In the genomic region with DNA sequence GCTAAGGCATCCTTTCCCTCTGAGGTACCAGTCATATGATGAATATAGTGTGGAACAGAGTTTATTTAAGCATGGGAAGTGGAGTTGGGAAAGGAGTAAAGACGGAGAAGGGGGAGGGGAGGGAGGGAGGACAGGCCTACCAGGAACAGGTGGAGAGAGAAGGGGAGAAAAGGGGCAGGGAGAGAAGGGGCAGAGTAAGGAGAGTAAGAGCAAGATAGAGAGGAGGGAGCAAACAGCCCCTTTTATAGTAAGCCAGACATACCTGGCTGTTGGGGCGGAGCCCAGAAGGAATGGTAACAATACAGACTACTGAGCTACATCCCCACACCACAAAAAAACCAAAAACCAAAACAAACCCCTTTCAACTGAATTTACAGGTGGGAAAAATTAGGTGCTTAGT, we compare ENCODE assay signal across 9 mouse cellular contexts. TPM values are rescaled to one million over a fixed set of nuclear protein-coding genes. Genes with fewer than 3 reads are reported as not detected.
DNase-seq lines count a peak whose midpoint lies in the region; ATAC-seq and TF ChIP-seq lines count a peak whose summit lies in the region.
"Had no signal": no experiment of that assay in that cellular context is flagged by ENCODE, and none has a peak within 500 bp of the region (broad histone marks: within the 10 kb centered on the region; RNA-seq: fewer than 3 reads in every experiment).

No protein-coding gene starts in this region.

- DNase-seq in heart, adult 9 months (ENCODE audit: low spot score in 2 of 2) = no peak
- DNase-seq in G1E (ENCODE audit: low spot score) = no peak
- peak; percentile 23 for DNase-seq in hindbrain, embryonic 11.5 days (ENCODE audit: low spot score)
- DNase-seq in urinary bladder, adult 2 months (ENCODE audit: low spot score) = no peak
- DNase-seq in urinary bladder, postnatal 14 days (ENCODE audit: low spot score) = no peak
- DNase-seq in cerebellum, postnatal 10 days = no peak

- no peaks in the 10 kb centered on the region for H3K27me3 ChIP-seq in heart, embryonic 12.5 days (replicated peaks)
- H3K27me3 ChIP-seq in G1E (ENCODE audit: insufficient read depth, low read length) = no peaks in the 10 kb centered on the region
- H3K27me3 ChIP-seq in hindbrain, embryonic 11.5 days (ENCODE audit: control insufficient read depth, insufficient read depth, low read length) = no peaks in the 10 kb centered on the region
- H3K27me3 ChIP-seq in midbrain, embryonic 12.5 days = no peaks in the 10 kb centered on the region

- 0 out of 2 replicates have a peak overlapping the region, but pooled peaks have one; percentile 17 for H3K9ac ChIP-seq in heart, embryonic 12.5 days
- H3K9ac ChIP-seq in hindbrain, embryonic 11.5 days (ENCODE audit: low read depth, low read length) = no peak overlapping the region; the same call in 1 of the 2 replicates
- peak overlapping the region; percentile 47; the same call in 1 of the 2 replicates for H3K9ac ChIP-seq in midbrain, embryonic 12.5 days (replicated peaks)

- WGBS in heart, embryonic 12.5 days = 32% methylated on average over 2 of the region's 2 CpGs
- WGBS in hindbrain, embryonic 11.5 days = 15% methylated on average over 2 of the region's 2 CpGs
- WGBS in midbrain, embryonic 12.5 days = 13% methylated on average over 2 of the region's 2 CpGs

- peaks cover 33% of the 10 kb centered on the region for H3K4me1 ChIP-seq in heart, embryonic 12.5 days (replicated peaks)
- peaks cover 48% of the 10 kb centered on the region for H3K4me1 ChIP-seq in G1E (ENCODE audit: insufficient read depth, low read depth, low read length)
- peaks cover 8% of the 10 kb centered on the region for H3K4me1 ChIP-seq in hindbrain, embryonic 11.5 days (replicated peaks; ENCODE audit: control insufficient read depth, insufficient read depth, low read length)
- H3K4me1 ChIP-seq in midbrain, embryonic 12.5 days = peaks cover 38% of the 10 kb centered on the region

- H3K9me3 ChIP-seq in heart, embryonic 12.5 days (replicated peaks) = no peaks in the 10 kb centered on the region
- H3K9me3 ChIP-seq in G1E (replicated peaks) = no peaks in the 10 kb centered on the region
- no peaks in the 10 kb centered on the region for H3K9me3 ChIP-seq in hindbrain, embryonic 11.5 days (ENCODE audit: control insufficient read depth, low read length)
- H3K9me3 ChIP-seq in midbrain, embryonic 12.5 days = no peaks in the 10 kb centered on the region

- H3K4me2 ChIP-seq in heart, embryonic 12.5 days = peak overlapping the region; percentile 51
- peak overlapping the region; percentile 53; the same call in 1 of the 2 replicates for H3K4me2 ChIP-seq in hindbrain, embryonic 11.5 days (replicated peaks; ENCODE audit: low read depth, low read length)
- peak overlapping the region; percentile 54 for H3K4me2 ChIP-seq in midbrain, embryonic 12.5 days (replicated peaks)

- H3K36me3 ChIP-seq in heart, embryonic 12.5 days = peaks cover 19% of the 10 kb centered on the region
- peaks cover 53% of the 10 kb centered on the region for H3K36me3 ChIP-seq in G1E (replicated peaks)
- 0 out of 2 replicates have a peak, but pooled peaks cover 4% of the 10 kb centered on the region for H3K36me3 ChIP-seq in hindbrain, embryonic 11.5 days (ENCODE audit: control insufficient read depth, insufficient read depth, low read length)
- peaks cover 24% of the 10 kb centered on the region for H3K36me3 ChIP-seq in midbrain, embryonic 12.5 days

- no peak for ATAC-seq in heart, embryonic 12.5 days (ENCODE audit: insufficient number of reproducible peaks, low FRiP score)
- no peak for ATAC-seq in G1E (ENCODE audit: extremely low read depth, insufficient number of reproducible peaks, low FRiP score, poor library complexity, severe bottlenecking)
- ATAC-seq in hindbrain, embryonic 11.5 days (ENCODE audit: low FRiP score) = no peak
- ATAC-seq in midbrain, embryonic 12.5 days (ENCODE audit: low FRiP score, low read depth) = 0 out of 2 replicates have a peak, but pooled peaks have one; percentile 13

- no peak overlapping the region for H3K4me3 ChIP-seq in heart, embryonic 12.5 days
- H3K4me3 ChIP-seq in G1E (ENCODE audit: low read depth, low read length) = peak overlapping the region; percentile 54; the same call in 1 of the 2 replicates
- H3K4me3 ChIP-seq in hindbrain, embryonic 11.5 days (ENCODE audit: low read depth, low read length) = no peak overlapping the region; the same call in 1 of the 2 replicates
- H3K4me3 ChIP-seq in midbrain, embryonic 12.5 days = peak overlapping the region; percentile 42; the same call in 1 of the 2 replicates

- H3K27ac ChIP-seq in heart, embryonic 12.5 days (ENCODE audit: poor library complexity, severe bottlenecking) = peak overlapping the region; percentile 95
- peak overlapping the region; percentile 93 for H3K27ac ChIP-seq in hindbrain, embryonic 11.5 days (ENCODE audit: low read depth, low read length)
- H3K27ac ChIP-seq in midbrain, embryonic 12.5 days (replicated peaks) = peak overlapping the region; percentile 95

- no peak for TF ChIP-seq CTCF in G1E (IDR thresholded peaks at IDR 0.05; ENCODE audit: low read depth, low read length)

RNA-seq across cellular contexts. Expression of a gene that starts 23.6 kb away (rescaled TPM):
- 150 and 164 TPM in 2 replicates for polyA plus RNA-seq in heart, embryonic 12.5 days (2016; fragmentation: Nextera tagmentation; extraction: Ambion mirVana)
- total RNA-seq in G1E (2014; fragmentation: Nextera tagmentation) = 261 and 300 TPM in 2 replicates
- 215 and 278 TPM in 2 replicates for total RNA-seq in G1E (2017)
- 7.0 and 9.5 TPM in 2 replicates for polyA plus RNA-seq in G1E (2012)
- polyA plus RNA-seq in hindbrain, embryonic 11.5 days (2014; fragmentation: Nextera tagmentation; extraction: Ambion mirVana) = 185 and 204 TPM in 2 replicates
- polyA plus RNA-seq in midbrain, embryonic 12.5 days (2016; fragmentation: Nextera tagmentation; extraction: Ambion mirVana) = 203 and 216 TPM in 2 replicates
- 23.9 and 24.4 TPM in 2 replicates for polyA plus RNA-seq in urinary bladder, adult 2 months (2012; rRNA removed)

RNA-seq across cellular contexts. Expression of a gene that starts 24.2 kb away (rescaled TPM):
- 554 and 557 TPM in 2 replicates for polyA plus RNA-seq in heart, embryonic 12.5 days (2016; fragmentation: Nextera tagmentation; extraction: Ambion mirVana)
- 379 and 391 TPM in 2 replicates for total RNA-seq in G1E (2014; fragmentation: Nextera tagmentation)
- total RNA-seq in G1E (2017) = 797 and 984 TPM in 2 replicates
- 143 and 212 TPM in 2 replicates for polyA plus RNA-seq in G1E (2012)
- 1,309 and 1,311 TPM in 2 replicates for polyA plus RNA-seq in hindbrain, embryonic 11.5 days (2014; fragmentation: Nextera tagmentation; extraction: Ambion mirVana)
- polyA plus RNA-seq in midbrain, embryonic 12.5 days (2016; fragmentation: Nextera tagmentation; extraction: Ambion mirVana) = 1,196 and 1,287 TPM in 2 replicates
- polyA plus RNA-seq in urinary bladder, adult 2 months (2012; rRNA removed) = 323 and 341 TPM in 2 replicates

RNA-seq across cellular contexts. Expression of a gene that starts 42.2 kb away (rescaled TPM):
- 12.1 and 12.4 TPM in 2 replicates for polyA plus RNA-seq in heart, embryonic 12.5 days (2016; fragmentation: Nextera tagmentation; extraction: Ambion mirVana)
- total RNA-seq in G1E (2014; fragmentation: Nextera tagmentation) (254 and 313 TPM in 2 replicates), G1E (2017) (177 TPM in 2 replicates)
- polyA plus RNA-seq in G1E (2012) = 151 and 155 TPM in 2 replicates
- 4.7 and 5.0 TPM in 2 replicates for polyA plus RNA-seq in hindbrain, embryonic 11.5 days (2014; fragmentation: Nextera tagmentation; extraction: Ambion mirVana)
- 3.4 and 3.8 TPM in 2 replicates for polyA plus RNA-seq in midbrain, embryonic 12.5 days (2016; fragmentation: Nextera tagmentation; extraction: Ambion mirVana)
- 0.28 and 0.34 TPM in 2 replicates for polyA plus RNA-seq in urinary bladder, adult 2 months (2012; rRNA removed)
- total RNA-seq: left cerebral cortex, postnatal 10 days had no signal

RNA-seq across cellular contexts. Expression of a gene that starts 49.2 kb away (rescaled TPM):
- 17.1 and 17.4 TPM in 2 replicates for polyA plus RNA-seq in heart, embryonic 12.5 days (2016; fragmentation: Nextera tagmentation; extraction: Ambion mirVana)
- total RNA-seq in G1E (2014; fragmentation: Nextera tagmentation) (7.8 and 10.6 TPM in 2 replicates), G1E (2017) (9.0 and 11.3 TPM in 2 replicates)
- polyA plus RNA-seq in G1E (2012) = 3.6 and 5.0 TPM in 2 replicates
- 23.9 and 35.8 TPM in 2 replicates for polyA plus RNA-seq in hindbrain, embryonic 11.5 days (2014; fragmentation: Nextera tagmentation; extraction: Ambion mirVana)
- polyA plus RNA-seq in midbrain, embryonic 12.5 days (2016; fragmentation: Nextera tagmentation; extraction: Ambion mirVana) = 27.5 and 28.9 TPM in 2 replicates
- 15.1 and 18.5 TPM in 2 replicates for polyA plus RNA-seq in urinary bladder, adult 2 months (2012; rRNA removed)

RNA-seq across cellular contexts. Expression of a gene that starts 56.5 kb away (rescaled TPM):
- polyA plus RNA-seq in heart, embryonic 12.5 days (2016; fragmentation: Nextera tagmentation; extraction: Ambion mirVana) = 166 TPM in 2 replicates
- total RNA-seq in G1E (2014; fragmentation: Nextera tagmentation) = 494 and 507 TPM in 2 replicates
- 182 and 184 TPM in 2 replicates for total RNA-seq in G1E (2017)
- polyA plus RNA-seq in G1E (2012) = 72.4 and 97.2 TPM in 2 replicates
- polyA plus RNA-seq in hindbrain, embryonic 11.5 days (2014; fragmentation: Nextera tagmentation; extraction: Ambion mirVana) = 310 and 313 TPM in 2 replicates
- polyA plus RNA-seq in midbrain, embryonic 12.5 days (2016; fragmentation: Nextera tagmentation; extraction: Ambion mirVana) = 232 and 235 TPM in 2 replicates
- polyA plus RNA-seq in urinary bladder, adult 2 months (2012; rRNA removed) = 125 and 135 TPM in 2 replicates

Comparison
In these comparisons a context has a peak if more than half of its experiments do, and no peak if none do; other contexts are left out.
1. H3K4me3 ChIP-seq: peak in G1E (single experiment) and midbrain, embryonic 12.5 days (single experiment); none in heart, embryonic 12.5 days (single experiment) and hindbrain, embryonic 11.5 days (single experiment).
2. RNA of a gene that starts 42.2 kb away (polyA plus RNA-seq): 151 to 155 TPM in G1E; 12.1 to 12.4 TPM in heart, embryonic 12.5 days, 4.7 to 5.0 TPM in hindbrain, embryonic 11.5 days, 3.4 to 3.8 TPM in midbrain, embryonic 12.5 days and 0.28 to 0.34 TPM in urinary bladder, adult 2 months; every median in the first group is over 10 times any median in the second.
3. Peak in every context shown above with its lines, with median percentiles within 50 percentile points of each other: H3K27ac ChIP-seq and H3K4me2 ChIP-seq.